Mouse (Mus musculus): ENCODE measurements at regions not wholly inside any gene's neighbourhood (a gene's known extent, or its start where the extent isn't known, plus 50 kb on each side); places are given as distances from the start of the nearest gene placed in this dataset.

- TF ChIP-seq POLR2A (IDR thresholded peaks at IDR 0.05; ENCODE audit: borderline replicate concordance, low read depth, low read length) (no peak), CTCF (IDR thresholded peaks at IDR 0.05; ENCODE audit: low read depth, low read length) (no peak)
These were observed 231.7 kb upstream of the Krr1 start for GRCm38 (mm10) chr10:111740586-111741265.

All from bone marrow macrophage, adult 2 months (primary cell).